Mouse (Mus musculus) kidney, embryonic 15.5 days (tissue): Measurements from ENCODE around the gene Ptprz1. TPM values are rescaled to one million over a fixed set of nuclear protein-coding genes. Genes with fewer than 3 reads are reported as not detected.
A peak's percentile ranks its signal among the peaks of the same experiment; 100 is the strongest.
"Not testable (repeated sequence)": the region's sequence is repeated elsewhere in the genome, so short reads cannot be mapped to it uniquely, and the experiment has no call there.

Experiments used
- ATAC-seq: fragments of 200-750 bp; cut with Nextera tagmentation; replicated peaks from 2 replicates; pipeline ENCODE4 v1.8.0; 2017; ENCODE audit warnings: moderate TSS enrichment; ENCODE audit not compliant: low FRiP score
- H3K27ac ChIP-seq: fragments of 300-500 bp; sonication (generic); 2 replicates; pipeline ENCODE4 v1.5.1; 2015; ENCODE audit warnings: mild to moderate bottlenecking, inconsistent platforms
- H3K27me3 ChIP-seq: fragments of 300-500 bp; sonication (generic); 2 replicates; pipeline ENCODE4 v1.6.1; 2015; ENCODE audit warnings: inconsistent platforms
- H3K36me3 ChIP-seq: fragments of 300-500 bp; sonication (generic); 2 replicates; pipeline ENCODE4 v1.6.1; 2015; ENCODE audit warnings: inconsistent platforms
- H3K4me1 ChIP-seq: fragments of 300-500 bp; sonication (generic); 2 replicates; pipeline ENCODE4 v1.6.1; 2015; ENCODE audit warnings: inconsistent platforms
- H3K4me2 ChIP-seq: fragments of 300-500 bp; sonication (generic); 2 replicates; pipeline ENCODE4 v1.6.1; 2015; ENCODE audit warnings: moderate library complexity, mild to moderate bottlenecking, inconsistent platforms
- H3K4me3 ChIP-seq: fragments of 300-500 bp; sonication (generic); replicated peaks from 2 replicates; pipeline ENCODE4 v1.5.1; 2015; ENCODE audit warnings: mild to moderate bottlenecking, inconsistent platforms
- H3K9ac ChIP-seq: fragments of 300-500 bp; sonication (generic); 2 replicates; pipeline ENCODE4 v1.6.1; 2015; ENCODE audit warnings: mild to moderate bottlenecking, inconsistent platforms
- H3K9me3 ChIP-seq: fragments of 300-500 bp; sonication (generic); replicated peaks from 2 replicates; pipeline ENCODE4 v1.6.1; 2016; ENCODE audit warnings: inconsistent platforms
- WGBS: fragments of 180-500 bp; shearing (Covaris S2); methylation state at CpG from one replicate; pipeline ENCODE4 v1.1.7; 2015; ENCODE audit warnings: mixed read lengths; 5-methylcytosine and 5-hydroxymethylcytosine counted together
- polyA plus RNA-seq: library from polyadenylated mRNA; unstranded; fragments of >200 nt; fragmentation: Nextera tagmentation; extraction: Ambion mirVana; gene quantifications from 2 replicates; pipeline ENCODE4 v1.2.1, GENCODE M21; 2015

Ptprz1 gene
- polyA plus RNA-seq, 1 experiment from 2014 or later: 3.0 TPM

- Histone ChIP-seq H3K27ac (no peak overlapping the region), H3K4me3 (no peak overlapping the region), H3K4me1 (no peaks in the 10 kb centered on the region), H3K9ac (no peak overlapping the region), H3K36me3 (no peaks in the 10 kb centered on the region), H3K4me2 (no peak overlapping the region), H3K27me3 (no peaks in the 10 kb centered on the region), H3K9me3 (no peaks in the 10 kb centered on the region)
- ATAC-seq: no peak
- WGBS: 92% methylated on average over 5 of the region's 5 CpGs
These were observed 180.4 kb downstream of the Ptprz1 start for GRCm38 (mm10) chr6:23055734-23056133.

- WGBS: 55% methylated on average over 2 of the region's 2 CpGs
- no peaks in the 10 kb centered on the region for H3K4me1 ChIP-seq
- H3K36me3 ChIP-seq: no peaks in the 10 kb centered on the region
- ATAC-seq: no peak
- no peak overlapping the region for H3K27ac ChIP-seq
- no peak overlapping the region for H3K4me2 ChIP-seq
- no peaks in the 10 kb centered on the region for H3K27me3 ChIP-seq
- no peak overlapping the region for H3K9ac ChIP-seq
- no peaks in the 10 kb centered on the region for H3K9me3 ChIP-seq
- no peak overlapping the region for H3K4me3 ChIP-seq
These were observed 200.8 kb downstream of the Ptprz1 start for GRCm38 (mm10) chr6:23076060-23076459.

GRCm38 (mm10) chr6:23078273-23078672, 203.0 kb downstream of the Ptprz1 start:
- WGBS: 28% methylated on average over 2 of the region's 2 CpGs
- no peaks in the 10 kb centered on the region for H3K9me3 ChIP-seq
- ATAC-seq: peak; percentile 88

GRCm38 (mm10) chr6:23079991-23080680, 204.8 kb downstream of the Ptprz1 start:
- Histone ChIP-seq H3K4me3 (no peak overlapping the region), H3K27ac (no peak overlapping the region), H3K4me2 (no peak overlapping the region), H3K4me1 (no peaks in the 10 kb centered on the region), H3K27me3 (no peaks in the 10 kb centered on the region), H3K36me3 (no peaks in the 10 kb centered on the region), H3K9me3 (no peaks in the 10 kb centered on the region), H3K9ac (no peak overlapping the region)
- WGBS: 71% methylated on average over 3 of the region's 3 CpGs
- 0 out of 2 replicates have a peak, but pooled peaks have one; percentile 41 for ATAC-seq

More at GRCm38 (mm10) chr6:23078273-23078672, 203.0 kb downstream of the Ptprz1 start:
- H3K4me3 ChIP-seq: no peak overlapping the region
- no peak overlapping the region for H3K9ac ChIP-seq
- H3K4me1 ChIP-seq: no peaks in the 10 kb centered on the region
- H3K27me3 ChIP-seq: no peaks in the 10 kb centered on the region
- H3K4me2 ChIP-seq: no peak overlapping the region
- no peaks in the 10 kb centered on the region for H3K36me3 ChIP-seq
- H3K27ac ChIP-seq: no peak overlapping the region

DNA sequence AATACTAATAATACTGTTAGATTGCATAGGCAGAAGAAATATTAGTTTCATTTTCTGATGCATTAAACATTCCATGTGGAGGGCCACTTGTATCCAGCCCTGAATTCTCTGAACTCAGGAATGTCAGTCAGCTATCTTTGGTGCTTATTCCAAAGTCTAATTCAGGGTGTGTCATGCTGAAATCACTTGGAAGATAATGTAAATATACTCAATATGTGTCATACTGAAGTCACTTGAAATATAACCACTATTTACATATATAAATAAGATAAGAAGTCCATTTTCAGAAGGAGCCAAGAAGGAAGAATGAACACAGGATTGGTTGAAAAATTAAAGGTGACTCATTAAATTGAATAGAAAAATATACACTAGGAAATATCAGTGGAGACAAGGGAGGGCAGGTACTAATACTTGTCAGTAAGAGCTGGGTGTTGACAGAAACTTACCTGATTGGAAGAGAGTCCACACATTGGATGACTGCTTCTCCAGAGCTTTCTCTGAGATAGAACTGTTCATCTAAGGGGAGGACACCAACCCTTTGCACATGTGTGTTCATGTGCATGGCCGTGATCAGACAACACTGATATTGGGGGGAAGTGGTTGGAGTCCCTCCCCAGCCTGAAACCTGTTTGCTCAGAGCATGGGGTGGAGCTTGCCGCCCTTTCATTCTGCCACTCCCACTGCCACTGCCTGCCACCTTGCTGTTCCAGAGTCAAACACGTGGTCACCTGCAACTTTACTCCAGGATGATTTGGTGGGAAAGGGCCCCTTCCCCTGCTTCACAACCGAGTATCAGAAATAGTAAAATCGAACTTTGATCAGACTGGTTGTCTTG, 209.5 kb downstream of the Ptprz1 start:
- H3K36me3 ChIP-seq: no peaks in the 10 kb centered on the region
- no peak for ATAC-seq
- no peaks in the 10 kb centered on the region for H3K27me3 ChIP-seq
- H3K4me1 ChIP-seq: no peaks in the 10 kb centered on the region
- 85% methylated on average over 5 of the region's 5 CpGs for WGBS
- no peak overlapping the region for H3K4me2 ChIP-seq
- H3K9ac ChIP-seq: no peak overlapping the region
- H3K27ac ChIP-seq: no peak overlapping the region
- H3K9me3 ChIP-seq: no peaks in the 10 kb centered on the region
- no peak overlapping the region for H3K4me3 ChIP-seq

GRCm38 (mm10) chr6:23089292-23089691, 214.0 kb downstream of the Ptprz1 start:
- not testable (repeated sequence) for H3K4me3 ChIP-seq, H3K4me2 ChIP-seq, H3K4me1 ChIP-seq, H3K27ac ChIP-seq, H3K9me3 ChIP-seq, ATAC-seq, H3K9ac ChIP-seq, H3K36me3 ChIP-seq, H3K27me3 ChIP-seq
- 82% methylated on average over 4 of the region's 4 CpGs for WGBS

- not testable (repeated sequence) for H3K27me3 ChIP-seq, H3K9ac ChIP-seq, H3K9me3 ChIP-seq, ATAC-seq, H3K4me1 ChIP-seq, H3K36me3 ChIP-seq, H3K27ac ChIP-seq, H3K4me2 ChIP-seq, H3K4me3 ChIP-seq
- 90% methylated on average over 11 of the region's 11 CpGs for WGBS
These were observed 215.2 kb downstream of the Ptprz1 start for GRCm38 (mm10) chr6:23090346-23091055.
